28 mouse cellular contexts compared by ENCODE assay signal in genomic region chr1:89593219-89593618, GRCm38 (mm10).
DNase-seq lines count a peak whose midpoint lies in the region; ATAC-seq and TF ChIP-seq lines count a peak whose summit lies in the region.
"Had no signal": no experiment of that assay in that cellular context is flagged by ENCODE, and none has a peak within 500 bp of the region (broad histone marks: within the 10 kb centered on the region; RNA-seq: fewer than 3 reads in every experiment).

No protein-coding gene starts in this region.

- H3K4me1 ChIP-seq in heart, embryonic 12.5 days (replicated peaks), result peaks cover 32% of the 10 kb centered on the region
- H3K4me1 ChIP-seq in heart, embryonic 10.5 days, result peaks cover 19% of the 10 kb centered on the region
- no peaks in the 10 kb centered on the region; the same call in 1 of the 2 replicates for H3K4me1 ChIP-seq in liver, postnatal 0 days (ENCODE audit: insufficient read depth)
- no peaks in the 10 kb centered on the region for H3K4me1 ChIP-seq in liver, embryonic 12.5 days
- peaks cover 3% of the 10 kb centered on the region for H3K4me1 ChIP-seq in stomach, postnatal 0 days (replicated peaks; ENCODE audit: control insufficient read depth, insufficient read depth)

- H3K9me3 ChIP-seq in heart, embryonic 12.5 days (replicated peaks), result 0 out of 2 replicates have a peak, but pooled peaks cover 4% of the 10 kb centered on the region
- H3K9me3 ChIP-seq in heart, embryonic 10.5 days, result no peaks in the 10 kb centered on the region
- no peaks in the 10 kb centered on the region for H3K9me3 ChIP-seq in liver, postnatal 0 days (ENCODE audit: low read length)
- H3K9me3 ChIP-seq in liver, embryonic 12.5 days (replicated peaks), result no peaks in the 10 kb centered on the region
- H3K9me3 ChIP-seq in stomach, postnatal 0 days (ENCODE audit: control insufficient read depth, low read length), result no peaks in the 10 kb centered on the region

- no peak overlapping the region for H3K4me3 ChIP-seq in heart, embryonic 12.5 days
- no peak overlapping the region for H3K4me3 ChIP-seq in heart, embryonic 10.5 days
- no peak overlapping the region for H3K4me3 ChIP-seq in liver, postnatal 0 days (ENCODE audit: low read depth, low read length)
- no peak overlapping the region for H3K4me3 ChIP-seq in liver, embryonic 12.5 days
- H3K4me3 ChIP-seq in stomach, postnatal 0 days (ENCODE audit: low read depth, low read length), result no peak overlapping the region
- H3K4me3 ChIP-seq: forebrain, embryonic 10.5 days; forebrain, embryonic 13.5 days; heart, adult 2 months; heart, embryonic 13.5 days had no signal

- H3K27me3 ChIP-seq in heart, embryonic 12.5 days (replicated peaks), result no peaks in the 10 kb centered on the region
- H3K27me3 ChIP-seq in heart, embryonic 10.5 days (ENCODE audit: insufficient read depth, poor library complexity, severe bottlenecking), result no peaks in the 10 kb centered on the region
- H3K27me3 ChIP-seq in liver, postnatal 0 days (ENCODE audit: insufficient read depth, low read length), result no peaks in the 10 kb centered on the region
- no peaks in the 10 kb centered on the region for H3K27me3 ChIP-seq in liver, embryonic 12.5 days (replicated peaks)
- H3K27me3 ChIP-seq in stomach, postnatal 0 days (ENCODE audit: control insufficient read depth, insufficient read depth, low read length), result no peaks in the 10 kb centered on the region
- H3K27me3 ChIP-seq: CH12.LX; forebrain, embryonic 13.5 days; heart, embryonic 13.5 days; Patski had no signal

- no peak for ATAC-seq in heart, embryonic 12.5 days (ENCODE audit: insufficient number of reproducible peaks, low FRiP score)
- peak; percentile 56; the same call in 1 of the 2 replicates for ATAC-seq in liver, postnatal 0 days
- no peak for ATAC-seq in liver, embryonic 12.5 days
- ATAC-seq in stomach, postnatal 0 days (ENCODE audit: low FRiP score, low TSS enrichment), result peak; percentile 79
- ATAC-seq: forebrain, embryonic 13.5 days; forebrain, postnatal 0 days; hindbrain, postnatal 0 days; inflammation-experienced regulatory T-cells, adult 6 months; intestine, embryonic 16.5 days; Patski had no signal

- H3K27ac ChIP-seq in heart, embryonic 12.5 days (ENCODE audit: poor library complexity, severe bottlenecking), result 0 out of 2 replicates have a peak overlapping the region, but pooled peaks have one; percentile 37
- no peak overlapping the region for H3K27ac ChIP-seq in heart, embryonic 10.5 days
- no peak overlapping the region for H3K27ac ChIP-seq in liver, postnatal 0 days (ENCODE audit: low read depth)
- H3K27ac ChIP-seq in liver, embryonic 12.5 days, result no peak overlapping the region
- no peak overlapping the region for H3K27ac ChIP-seq in stomach, postnatal 0 days (replicated peaks)
- H3K27ac ChIP-seq: forebrain, embryonic 10.5 days; forebrain, embryonic 13.5 days; heart, embryonic 13.5 days; hindbrain, embryonic 14.5 days; hindbrain, postnatal 0 days had no signal

- peaks cover 5% of the 10 kb centered on the region; the same call in 1 of the 2 replicates for H3K36me3 ChIP-seq in heart, embryonic 12.5 days
- peaks cover 12% of the 10 kb centered on the region for H3K36me3 ChIP-seq in heart, embryonic 10.5 days
- H3K36me3 ChIP-seq in liver, postnatal 0 days (replicated peaks; ENCODE audit: insufficient read depth, low read length), result no peaks in the 10 kb centered on the region
- 0 out of 2 replicates have a peak, but pooled peaks cover 3% of the 10 kb centered on the region for H3K36me3 ChIP-seq in liver, embryonic 12.5 days
- no peaks in the 10 kb centered on the region for H3K36me3 ChIP-seq in stomach, postnatal 0 days (ENCODE audit: control insufficient read depth, insufficient read depth, low read length)
- H3K36me3 ChIP-seq: G1E had no signal

- no peak for TF ChIP-seq CTCF in liver, postnatal 0 days (IDR thresholded peaks at IDR 0.05; ENCODE audit: low read depth)
- no peak for TF ChIP-seq CTCF in stomach, postnatal 0 days (IDR thresholded peaks at IDR 0.05; ENCODE audit: low read depth)

- H3K9ac ChIP-seq in heart, embryonic 12.5 days, result no peak overlapping the region
- H3K9ac ChIP-seq in liver, postnatal 0 days (replicated peaks), result no peak overlapping the region
- H3K9ac ChIP-seq in liver, embryonic 12.5 days, result no peak overlapping the region
- H3K9ac ChIP-seq in stomach, postnatal 0 days (ENCODE audit: low read length), result no peak overlapping the region
- H3K9ac ChIP-seq: forebrain, embryonic 13.5 days; forebrain, postnatal 0 days; heart, embryonic 13.5 days; hindbrain, embryonic 14.5 days had no signal

- 60% methylated on average over 4 of the region's 4 CpGs for WGBS in heart, embryonic 12.5 days
- WGBS in heart, embryonic 10.5 days, result 68% methylated on average over 4 of the region's 4 CpGs
- 75% methylated on average over 4 of the region's 4 CpGs for WGBS in liver, postnatal 0 days (ENCODE audit: insufficient replicate concordance)
- 70% methylated on average over 4 of the region's 4 CpGs for WGBS in liver, embryonic 12.5 days (ENCODE audit: insufficient replicate concordance)
- 52% methylated on average over 4 of the region's 4 CpGs for WGBS in stomach, postnatal 0 days

- TF ChIP-seq EP300 in liver, postnatal 0 days (IDR thresholded peaks at IDR 0.05; ENCODE audit: low read depth), result no peak
- no peak for TF ChIP-seq EP300 in stomach, postnatal 0 days (optimal IDR thresholded peaks at IDR 0.05)

- no peak overlapping the region for H3K4me2 ChIP-seq in heart, embryonic 12.5 days
- H3K4me2 ChIP-seq in liver, postnatal 0 days (ENCODE audit: low read depth, low read length), result no peak overlapping the region
- H3K4me2 ChIP-seq in liver, embryonic 12.5 days, result no peak overlapping the region
- H3K4me2 ChIP-seq in stomach, postnatal 0 days (replicated peaks; ENCODE audit: low read depth), result no peak overlapping the region
- H3K4me2 ChIP-seq: forebrain, embryonic 13.5 days; heart, embryonic 13.5 days; hindbrain, embryonic 14.5 days had no signal

- no peak for DNase-seq in heart, embryonic 10.5 days (ENCODE audit: low spot score)
- DNase-seq in liver, postnatal 0 days, result no peak
- peak; percentile 74 for DNase-seq in stomach, postnatal 0 days (ENCODE audit: low spot score)
- no peak for DNase-seq in retina, postnatal 1 day
- DNase-seq: adrenal gland, postnatal 10 days; adrenal gland, postnatal 36 days; B cell, adult 2 months; cerebellum, adult 18-20 months; cerebellum, adult 9-10 months; cerebellum, postnatal 14 days; forebrain, postnatal 0 days; gastrocnemius, postnatal 10 days; gastrocnemius, postnatal 36 days; heart, adult 2 months; heart, postnatal 10 days; heart, postnatal 36 days had no signal

Comparison
In these comparisons a context has a peak if more than half of its experiments do, and no peak if none do; other contexts are left out.
1. ATAC-seq: peak in liver, postnatal 0 days (single experiment) and stomach, postnatal 0 days (single experiment); none in heart, embryonic 12.5 days (single experiment) and liver, embryonic 12.5 days (single experiment).